Mouse (Mus musculus): ENCODE measurements around the gene Zfp503.

Gene Zfp503

GRCm38 (mm10) chr14:21981462-21981861 lies 7.9 kb downstream of the Zfp503 start:
- in situ Hi-C loops (cut with MseI, MboI) = loop anchor here (10.0 to 25.0 kb wide), 3 partner anchors 593 to 831 kb away; no protein-coding TSS in a partner anchor

DNA sequence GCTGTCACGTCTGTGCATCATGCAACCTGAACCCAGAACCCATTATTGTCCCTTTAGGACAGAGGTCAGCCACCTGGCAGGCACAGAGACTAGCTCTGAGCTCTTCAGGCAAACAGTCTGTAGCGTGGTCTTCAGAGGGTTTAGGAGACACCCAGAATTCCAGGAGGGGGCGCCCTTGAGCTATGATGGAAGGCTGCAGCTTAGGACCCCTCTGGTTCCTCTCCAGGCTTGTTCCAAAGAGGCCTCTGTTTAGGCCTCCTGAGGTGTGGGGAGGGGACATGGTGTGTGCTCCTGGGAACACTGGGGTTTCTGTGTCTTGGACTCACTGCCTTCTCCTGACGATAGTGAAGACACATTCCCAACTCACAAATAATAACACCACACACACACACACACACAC lies 20.4 kb downstream of the Zfp503 start:
- in situ Hi-C loops (cut with MseI, MboI) = no loop called here

GRCm38 (mm10) chr14:21967375-21968010 lies 21.9 kb downstream of the Zfp503 start:
- in situ Hi-C loops (cut with MseI, MboI) = no loop called here

- in situ Hi-C loops (cut with MseI, MboI) = no loop called here
Observed at GRCm38 (mm10) chr14:21966276-21966675, 23.1 kb downstream of the Zfp503 start.

DNA sequence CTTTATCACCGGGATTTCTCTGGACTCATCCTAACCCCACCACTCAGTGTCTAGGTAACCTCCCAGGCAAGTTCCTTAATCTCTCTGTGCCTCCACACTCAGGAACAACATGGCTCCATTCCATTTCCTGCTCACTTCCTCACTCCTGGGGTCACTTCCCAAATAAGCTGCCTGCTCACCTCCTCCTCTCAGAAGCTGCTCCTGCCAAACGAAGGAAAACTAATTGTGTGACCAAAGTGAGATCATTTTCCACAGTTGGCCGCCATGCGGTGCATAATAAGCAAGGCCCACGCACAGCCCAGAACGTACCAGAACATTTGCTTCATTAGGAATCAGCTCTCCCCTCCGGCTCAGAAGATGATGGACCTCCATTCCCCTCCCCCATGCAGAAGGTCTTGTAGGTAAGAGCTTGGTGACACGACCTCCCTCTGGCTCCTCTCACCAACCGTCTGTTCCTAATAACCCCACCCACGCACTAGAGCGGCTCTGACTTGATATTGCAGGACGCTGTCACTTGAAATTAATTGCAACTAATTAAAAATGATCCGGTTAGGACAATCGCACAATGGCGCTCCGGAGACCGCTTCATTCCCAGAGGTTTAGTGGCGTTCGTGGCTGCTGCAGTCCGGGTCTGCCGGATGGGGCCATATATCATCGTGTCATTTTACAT lies 26.9 kb downstream of the Zfp503 start:
- in situ Hi-C loops (cut with MseI, MboI) = no loop called here

DNA sequence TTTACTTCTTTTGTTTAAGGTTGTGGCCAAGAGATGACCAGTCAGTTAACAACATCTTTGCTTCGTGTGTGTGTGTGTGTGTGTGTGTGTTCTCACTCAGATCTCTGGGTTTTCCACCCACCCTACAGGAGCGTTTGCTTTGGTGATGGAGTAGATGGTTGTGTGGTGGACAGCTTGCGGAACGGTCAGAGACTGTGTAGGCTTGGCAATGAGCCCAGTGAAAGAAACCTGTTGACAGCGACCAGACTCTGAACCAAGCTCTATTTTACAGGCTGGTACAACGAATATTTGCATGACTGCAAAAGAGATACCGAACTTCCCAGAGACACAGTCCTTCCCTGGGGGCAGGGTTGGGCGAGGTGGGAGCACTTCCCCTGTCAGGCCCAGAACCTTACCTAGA lies 30.2 kb downstream of the Zfp503 start:
- in situ Hi-C loops (cut with MseI, MboI) = no loop called here

DNA sequence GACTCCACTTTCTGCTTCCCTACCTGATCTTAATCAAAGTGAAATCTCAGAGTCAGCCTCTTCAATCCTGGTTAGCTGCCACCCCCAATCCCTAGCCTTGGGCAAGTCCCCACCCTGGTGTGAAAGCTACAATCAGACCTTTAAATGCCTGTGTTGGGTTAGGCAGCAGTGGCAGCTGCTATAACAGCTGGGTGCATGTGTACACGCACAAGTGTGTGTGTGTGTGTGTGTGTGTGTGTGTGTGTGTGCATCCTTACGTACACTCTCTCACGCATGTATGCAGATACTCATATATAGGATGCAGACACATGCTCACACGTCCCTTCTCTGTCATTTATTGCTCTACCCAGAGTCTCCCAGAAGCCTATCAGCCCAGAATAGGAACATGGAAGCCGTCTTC lies 30.8 kb downstream of the Zfp503 start:
- in situ Hi-C loops (cut with MseI, MboI) = no loop called here

- in situ Hi-C loops (cut with MseI, MboI) = no loop called here
Observed at GRCm38 (mm10) chr14:21952541-21952940, 36.9 kb downstream of the Zfp503 start.

DNA sequence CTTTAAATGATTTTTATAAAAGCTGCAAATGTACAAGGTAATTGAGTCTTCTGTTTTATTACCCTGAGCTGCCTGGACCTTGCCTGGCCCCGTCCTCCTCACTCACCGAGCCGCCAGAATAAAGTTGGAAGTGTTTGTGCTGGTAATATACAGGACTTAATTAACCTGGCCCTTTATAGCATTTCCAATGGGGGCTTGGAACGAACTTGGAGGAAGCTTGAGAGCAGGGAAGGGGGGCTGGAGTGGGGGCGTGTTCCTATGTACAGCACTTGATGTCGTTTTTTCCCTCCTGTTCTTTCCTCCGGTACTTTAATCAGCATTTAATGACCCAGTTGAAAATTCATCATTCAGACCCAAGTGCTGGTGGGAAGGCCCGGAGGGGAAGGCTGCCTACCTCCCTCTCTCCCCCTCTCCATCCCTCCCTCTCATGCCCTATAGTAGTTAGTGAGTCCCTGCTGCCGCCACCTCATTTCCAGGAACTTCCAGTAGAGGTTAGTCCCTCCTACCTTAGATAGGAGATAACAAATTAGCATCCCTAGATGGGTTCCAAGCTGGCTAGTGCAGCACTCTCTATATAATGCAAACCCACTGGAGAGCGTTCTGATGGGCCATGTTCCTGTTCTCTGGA lies 37.4 kb downstream of the Zfp503 start:
- in situ Hi-C loops (cut with MseI, MboI) = no loop called here

- in situ Hi-C loops (cut with MseI, MboI) = no loop called here
Observed at GRCm38 (mm10) chr14:21944946-21945345, 44.5 kb downstream of the Zfp503 start.

GRCm38 (mm10) chr14:21941581-21941980 lies 47.8 kb downstream of the Zfp503 start:
- in situ Hi-C loops (cut with MseI, MboI) = no loop called here

- in situ Hi-C loops (cut with MseI, MboI) = no loop called here
Observed at GRCm38 (mm10) chr14:21937116-21937515, 52.3 kb downstream of the Zfp503 start.

- in situ Hi-C loops (cut with MseI, MboI) = no loop called here
Observed at GRCm38 (mm10) chr14:21936102-21936630, 53.2 kb downstream of the Zfp503 start.

Data from mouse trophoblast stem cell (cell line).